Mouse (Mus musculus) leukemia stem cell, adult 10-12 weeks (primary cell): Measurements from ENCODE around the gene Rragd. TPM values are rescaled to one million over a fixed set of nuclear protein-coding genes. Genes with fewer than 3 reads are reported as not detected.

Experiments
- polyA plus RNA-seq: library from polyadenylated mRNA; stranded (reverse); fragments of >175 nt; gene quantifications from 2 replicates; pipeline ENCODE4 v1.2.3, GENCODE M21; 2012; ENCODE audit warnings: low replicate concordance

Gene Rragd
- 0.87 and 1.0 TPM in 2 replicates for polyA plus RNA-seq

GRCm38 (mm10) chr4:32982716-32983175, at the start of gene Rragd:
Gene Rragd, plus strand, starts transcription at chr4:32983037.

GRCm38 (mm10) chr4:32950356-32951034, 32.3 kb upstream of the Rragd start, which contains the start of gene Ankrd6:
Gene Ankrd6, minus strand, starts transcription at chr4:32950841.

DNA sequence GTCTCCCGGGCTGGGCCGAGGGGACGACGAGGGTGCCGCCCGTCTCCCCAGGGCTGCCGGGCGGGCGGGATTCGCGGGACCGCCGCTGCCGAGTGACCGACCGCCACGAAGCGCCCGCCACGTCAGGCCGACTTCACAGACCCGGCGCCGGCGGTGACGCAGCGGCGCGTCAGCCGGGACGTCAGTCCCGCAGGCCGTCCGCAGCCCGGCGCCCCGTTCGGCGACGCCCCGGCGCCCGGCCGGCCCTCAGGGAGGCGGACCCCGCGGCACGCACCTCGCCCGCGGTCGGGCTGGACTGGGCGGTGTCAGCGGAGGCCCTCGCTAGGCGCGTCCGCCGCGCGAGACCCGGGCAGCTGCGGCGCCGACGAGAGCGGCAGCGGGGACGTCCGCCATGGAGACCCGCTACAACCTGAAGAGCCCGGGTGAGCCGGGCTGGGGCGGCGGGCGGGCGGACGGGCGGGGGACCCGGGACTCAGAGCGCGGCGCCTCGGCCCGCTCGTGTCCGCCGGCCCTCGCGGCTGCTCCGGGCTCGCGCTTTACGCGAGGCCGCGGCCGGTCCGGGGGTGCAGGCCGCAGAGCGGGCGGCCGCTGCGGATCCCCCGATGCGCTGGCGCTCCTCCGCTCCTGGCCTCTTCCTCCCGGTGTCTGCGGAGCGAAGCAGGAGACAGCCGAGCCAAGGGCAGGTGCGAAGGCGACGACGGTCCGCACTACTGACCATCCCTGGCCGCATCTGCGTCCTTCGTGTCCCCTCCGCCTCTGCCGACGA, 48.5 kb downstream of the Rragd start, which contains the start of gene Ube2j1:
Gene Ube2j1 (plus strand): TSS at position 222 of the 766 bp plus-strand sequence.

DNA sequence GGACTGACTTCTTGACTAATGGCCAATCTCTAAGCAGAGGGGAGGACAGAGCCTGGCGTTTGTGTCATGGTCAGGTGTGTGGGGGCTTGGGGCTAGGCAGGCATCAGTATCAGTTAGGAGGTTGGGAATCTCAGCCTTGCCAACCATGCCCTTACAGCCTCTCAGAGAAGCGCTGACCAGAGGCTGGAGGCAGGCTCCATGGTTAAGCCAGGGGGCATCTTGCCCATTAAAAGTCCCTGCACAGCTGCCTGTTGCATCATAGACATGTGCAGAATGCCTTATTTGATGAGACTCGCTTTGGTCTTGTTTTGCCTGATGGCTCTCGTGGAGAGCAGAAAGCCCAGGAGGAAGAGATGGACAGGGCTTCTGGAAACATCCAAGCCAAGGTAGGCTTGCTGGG, 80.1 kb downstream of the Rragd start, which contains the start of gene Gabrr2:
Gene Gabrr2 (plus strand): TSS at position 19 of the 400 bp plus-strand sequence.

Other genes starting within 250 kb of the Rragd start
- gene Lyrm2, start 182.8 kb upstream of the Rragd start, polyA plus RNA-seq: 0.28 and 1.1 TPM in 2 replicates
- 0.59 and 1.1 TPM in 2 replicates for gene Ankrd6, start 32.2 kb upstream of the Rragd start, polyA plus RNA-seq
- gene Ube2j1, start 48.4 kb downstream of the Rragd start, polyA plus RNA-seq: 16.8 and 46.8 TPM in 2 replicates
- 0.47 TPM in 1 of 2 replicates, not detected in the other for gene Gabrr2, start 80.0 kb downstream of the Rragd start, polyA plus RNA-seq
- not detected in 2 replicates for gene Gabrr1, start 149.5 kb downstream of the Rragd start, polyA plus RNA-seq
- 0.44 and 0.74 TPM in 2 replicates for gene Pm20d2, start 206.7 kb downstream of the Rragd start, polyA plus RNA-seq
- not detected in 2 replicates for gene Srsf12, start 226.0 kb downstream of the Rragd start, polyA plus RNA-seq